Mouse (Mus musculus): ENCODE measurements around the gene Ubp1.

DNA sequence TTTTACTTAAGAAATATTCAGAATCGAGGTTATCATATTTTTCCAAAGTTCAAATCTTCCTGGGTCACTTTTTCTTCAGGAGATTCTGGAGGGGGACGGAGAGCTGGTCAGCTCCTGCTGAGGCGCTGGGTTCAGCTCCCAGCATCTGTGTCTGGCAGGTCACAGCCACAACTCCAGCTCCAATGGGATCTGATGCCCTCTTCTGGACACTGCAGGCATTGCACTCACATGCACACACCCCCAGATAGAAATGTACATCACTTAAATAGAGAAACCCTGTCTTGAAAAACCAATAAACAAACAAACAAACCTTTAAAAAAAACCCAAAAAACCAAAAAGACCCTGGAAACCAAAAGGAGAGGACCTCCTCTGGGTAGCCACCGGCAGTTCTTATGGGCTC is 85.0 kb downstream of the Ubp1 start:
- TF ChIP-seq POLR2A (IDR thresholded peaks at IDR 0.05; ENCODE audit: extremely low read depth, insufficient read depth, low read length) (no peak), CTCF (IDR thresholded peaks at IDR 0.05; ENCODE audit: extremely low read depth, insufficient read depth, low read length) (0 out of 2 replicates have a peak, but pooled peaks have one; percentile 18)
